In genomic region chr19:45017909-45018308, GRCm38 (mm10) we compare ENCODE assay signal across 7 mouse cellular contexts. TPM values are rescaled to one million over a fixed set of nuclear protein-coding genes. Genes with fewer than 3 reads are reported as not detected.
DNase-seq lines count a peak whose midpoint lies in the region; ATAC-seq lines count a peak whose summit lies in the region.

No protein-coding gene starts in this region.

- DNase-seq in cerebellum, postnatal 25 days: peak; percentile 82 to 87
- peak; percentile 92 for DNase-seq in gastrocnemius, postnatal 10 days
- peak; percentile 59 for DNase-seq in induced T-regulatory cell, adult 2 months (ENCODE audit: low read depth)
- peak; percentile 76 to 79 for DNase-seq in left cerebral cortex, postnatal 25 days (ENCODE audit: low spot score in 2 of 2)
- peak; percentile 86 for DNase-seq in mesoderm, embryonic 11.5 days (ENCODE audit: low read depth, low spot score)
- peak; percentile 79 for DNase-seq in right cerebral cortex, postnatal 4 days

- ATAC-seq in activated CD4-positive, CD25-positive, alpha-beta regulatory T cell, adult 4 months: peak; percentile 9

- intact Hi-C loops in left cerebral cortex, postnatal 25 days (cut with DNase I): loop anchor here (1.0 kb wide), 2 partner anchors 12 to 30 kb away; no protein-coding TSS in a partner anchor

RNA-seq across cellular contexts. Expression of gene Lzts2, which starts 3.7 kb away (rescaled TPM):
- polyA plus RNA-seq in activated CD4-positive, CD25-positive, alpha-beta regulatory T cell, adult 4 months (2017; shearing (Covaris generic)): 1 to 10 TPM in 1 of 2 experiments, under 1 TPM in 1; 0.78 to 1.8 TPM
- total RNA-seq in gastrocnemius, postnatal 10 days (2021): 10 to 100 TPM; 35.4 to 43.4 TPM
- total RNA-seq in left cerebral cortex, postnatal 25 days (2021): 10 to 100 TPM; 30.8 to 32.2 TPM

RNA-seq across cellular contexts. Expression of gene Mrpl43, which starts 11.7 kb away (rescaled TPM):
- 10 to 100 TPM; 67.8 to 71.3 TPM for polyA plus RNA-seq in activated CD4-positive, CD25-positive, alpha-beta regulatory T cell, adult 4 months (2017; shearing (Covaris generic))
- total RNA-seq in gastrocnemius, postnatal 10 days (2021): 10 to 100 TPM; 32.4 to 33.7 TPM
- total RNA-seq in left cerebral cortex, postnatal 25 days (2021): 10 to 100 TPM; 40.2 to 44.2 TPM

RNA-seq across cellular contexts. Expression of gene Twnk, which starts 12.4 kb away (rescaled TPM):
- 1 to 10 TPM; 4.2 to 9.3 TPM for polyA plus RNA-seq in activated CD4-positive, CD25-positive, alpha-beta regulatory T cell, adult 4 months (2017; shearing (Covaris generic))
- 10 to 100 TPM; 13.8 to 14.7 TPM for total RNA-seq in gastrocnemius, postnatal 10 days (2021)
- total RNA-seq in left cerebral cortex, postnatal 25 days (2021): 10 to 100 TPM; 14.0 to 15.7 TPM

RNA-seq across cellular contexts. Expression of gene Pdzd7, which starts 27.6 kb away (rescaled TPM):
- under 1 TPM in 1 of 2 experiments, not detected in 1; 0.32 TPM for polyA plus RNA-seq in activated CD4-positive, CD25-positive, alpha-beta regulatory T cell, adult 4 months (2017; shearing (Covaris generic))
- total RNA-seq in gastrocnemius, postnatal 10 days (2021): 10 to 100 TPM; 12.4 to 19.5 TPM
- 1 to 10 TPM; 4.2 to 4.6 TPM for total RNA-seq in left cerebral cortex, postnatal 25 days (2021)

RNA-seq across cellular contexts. Expression of gene Sema4g, which starts 29.0 kb away (rescaled TPM):
- polyA plus RNA-seq in activated CD4-positive, CD25-positive, alpha-beta regulatory T cell, adult 4 months (2017; shearing (Covaris generic)): under 1 TPM in 1 of 2 experiments, not detected in 1; 0.24 TPM
- 1 to 10 TPM; 1.6 TPM for total RNA-seq in gastrocnemius, postnatal 10 days (2021)
- 10 to 100 TPM; 19.7 to 21.6 TPM for total RNA-seq in left cerebral cortex, postnatal 25 days (2021)

Comparison
In these comparisons a context has a peak if more than half of its experiments do, and no peak if none do; other contexts are left out.
1. Peak in every context shown above with its lines: DNase-seq and ATAC-seq.